Mouse (Mus musculus) CH12.LX (cell line): ENCODE data around the gene Rpl9-ps1. TPM values are rescaled to one million over a fixed set of nuclear protein-coding genes. Genes with fewer than 3 reads are reported as not detected.

Source experiments
- DNase-seq: peaks from one replicate; pipeline ENCODE4 v3.0.0-alpha.2; 2013; ENCODE audit errors: extremely low read depth
- H3K27ac ChIP-seq: 2 replicates; pipeline ENCODE4 v1.5.1; 2012; ENCODE audit warnings: low read depth, mild to moderate bottlenecking, control low read depth, moderate library complexity; ENCODE audit not compliant: insufficient read depth
- H3K27me3 ChIP-seq: replicated peaks from 2 replicates; pipeline ENCODE3; 2012; ENCODE audit warnings: inconsistent platforms
- H3K36me3 ChIP-seq, 2 experiments: replicated peaks in 1 of 2; 2 replicates each; pipeline versions ENCODE3 to v1.6.1; 2012; ENCODE audit warnings: inconsistent platforms in 1 of 2, low read length in 1 of 2, mild to moderate bottlenecking in 1 of 2, mixed read lengths in 1 of 2, moderate library complexity in 1 of 2; ENCODE audit not compliant: control insufficient read depth in 1 of 2, insufficient read depth in 1 of 2
- H3K4me1 ChIP-seq, 2 experiments: 2 replicates each; pipeline ENCODE4 v1.6.1; 2012; ENCODE audit warnings: inconsistent platforms in 1 of 2, moderate library complexity in 1 of 2; ENCODE audit not compliant: insufficient read depth in 2 of 2, control insufficient read depth in 1 of 2
- H3K4me2 ChIP-seq: 2 replicates; pipeline ENCODE4 v1.6.1; 2012; ENCODE audit warnings: low read depth, mild to moderate bottlenecking, control low read depth; ENCODE audit not compliant: poor library complexity, insufficient read depth, severe bottlenecking
- H3K4me3 ChIP-seq, 3 experiments: fragments of 150-350 bp in 1 of 3; sonication (generic) in 1 of 3; replicated peaks in 1 of 3; 2 replicates each; pipeline versions ENCODE3 to v1.5.1; 2011 to 2012; ENCODE audit warnings: low read depth in 2 of 3, low read length in 2 of 3, mild to moderate bottlenecking in 2 of 3, moderate library complexity in 2 of 3, control low read depth in 1 of 3, improper control_type of control experiment in 1 of 3, inconsistent platforms in 1 of 3, mixed read lengths in 1 of 3; ENCODE audit not compliant: poor library complexity in 1 of 3
- H3K79me2 ChIP-seq: replicated peaks from 2 replicates; pipeline ENCODE4 v1.6.1; 2012; ENCODE audit warnings: mild to moderate bottlenecking, moderate library complexity; ENCODE audit not compliant: control insufficient read depth, poor library complexity, insufficient read depth, severe bottlenecking; ENCODE audit errors: extremely low read depth
- H3K9ac ChIP-seq: 2 replicates; pipeline ENCODE4 v1.6.1; 2012; ENCODE audit warnings: low read depth, mild to moderate bottlenecking, control low read depth, moderate library complexity; ENCODE audit not compliant: insufficient read depth
- H3K9me3 ChIP-seq: replicated peaks from 2 replicates; pipeline ENCODE3; 2012; ENCODE audit warnings: low read length, inconsistent platforms, mixed read lengths
- BHLHE40 ChIP-seq: IDR thresholded peaks from 2 replicates; pipeline ENCODE4 v1.6.1; 2011; ENCODE audit warnings: mild to moderate bottlenecking, low read depth, low read length, improper control_type of control experiment
- CHD2 ChIP-seq: IDR thresholded peaks from 2 replicates; pipeline ENCODE4 v1.6.1; 2011; ENCODE audit warnings: low read length, improper control_type of control experiment
- E2F4 ChIP-seq: IDR thresholded peaks from 2 replicates; pipeline ENCODE4 v1.6.1; 2011; ENCODE audit warnings: low read depth, low read length, improper control_type of control experiment; ENCODE audit not compliant: insufficient replicate concordance
- ELF1 ChIP-seq: IDR thresholded peaks from 2 replicates; pipeline ENCODE4 v1.6.1; 2014; ENCODE audit warnings: low read depth, mild to moderate bottlenecking, inconsistent platforms, low read length, improper control_type of control experiment
- EP300 ChIP-seq: IDR thresholded peaks from 2 replicates; pipeline ENCODE4 v1.6.1; 2011; ENCODE audit warnings: low read length, improper control_type of control experiment
- GABPA ChIP-seq: IDR thresholded peaks from 2 replicates; pipeline ENCODE4 v1.6.1; 2012; ENCODE audit warnings: low read depth, low read length, improper control_type of control experiment, inconsistent platforms; ENCODE audit not compliant: insufficient replicate concordance
- HCFC1 ChIP-seq: IDR thresholded peaks from 2 replicates; pipeline ENCODE4 v1.6.1; 2012; ENCODE audit warnings: low read depth, mild to moderate bottlenecking, inconsistent platforms, low read length, improper control_type of control experiment
- JUN ChIP-seq: IDR thresholded peaks from 2 replicates; pipeline ENCODE4 v1.6.1; 2011; ENCODE audit warnings: low read depth, mild to moderate bottlenecking, low read length, improper control_type of control experiment, moderate library complexity; ENCODE audit not compliant: insufficient read depth
- MAFK ChIP-seq: IDR thresholded peaks from 2 replicates; pipeline ENCODE4 v1.6.1; 2011; ENCODE audit warnings: low read length, improper control_type of control experiment; ENCODE audit not compliant: insufficient replicate concordance
- MAX ChIP-seq: IDR thresholded peaks from 2 replicates; pipeline ENCODE4 v1.6.1; 2011; ENCODE audit warnings: low read length, improper control_type of control experiment
- MEF2A ChIP-seq: IDR thresholded peaks from 2 replicates; pipeline ENCODE4 v1.6.1; 2014; ENCODE audit warnings: low read depth, mild to moderate bottlenecking, inconsistent platforms, low read length, improper control_type of control experiment, borderline replicate concordance
- MXI1 ChIP-seq: IDR thresholded peaks from 2 replicates; pipeline ENCODE4 v1.6.1; 2011; ENCODE audit warnings: mild to moderate bottlenecking, low read depth, low read length, improper control_type of control experiment
- NELFE ChIP-seq: IDR thresholded peaks from 2 replicates; pipeline ENCODE4 v1.6.1; 2011; ENCODE audit warnings: low read depth, low read length, improper control_type of control experiment
- NRF1 ChIP-seq: IDR thresholded peaks from 2 replicates; pipeline ENCODE4 v1.6.1; 2014; ENCODE audit warnings: low read depth, mild to moderate bottlenecking, inconsistent platforms, low read length, improper control_type of control experiment, moderate library complexity
- PAX5 ChIP-seq: IDR thresholded peaks from 2 replicates; pipeline ENCODE4 v1.6.1; 2012; ENCODE audit warnings: low read length, inconsistent platforms, mixed read lengths
- RAD21 ChIP-seq: IDR thresholded peaks from 2 replicates; pipeline ENCODE4 v1.6.1; 2011; ENCODE audit warnings: low read depth, mild to moderate bottlenecking, low read length, improper control_type of control experiment, moderate library complexity
- RCOR1 ChIP-seq: conservative IDR thresholded peaks from 2 replicates; pipeline ENCODE4 v1.6.1; 2012; ENCODE audit warnings: low read depth, mild to moderate bottlenecking, inconsistent platforms, low read length, improper control_type of control experiment
- SIN3A ChIP-seq: IDR thresholded peaks from 2 replicates; pipeline ENCODE4 v1.6.1; 2012; ENCODE audit warnings: low read length, improper control_type of control experiment, inconsistent platforms
- TBP ChIP-seq: conservative IDR thresholded peaks from 2 replicates; pipeline ENCODE4 v1.6.1; 2011; ENCODE audit warnings: low read depth, low read length, improper control_type of control experiment
- UBTF ChIP-seq: IDR thresholded peaks from 2 replicates; pipeline ENCODE4 v1.6.1; 2012; ENCODE audit warnings: low read depth, mild to moderate bottlenecking, inconsistent platforms, low read length, improper control_type of control experiment, moderate library complexity
- USF2 ChIP-seq: conservative IDR thresholded peaks from 2 replicates; pipeline ENCODE4 v1.6.1; 2011; ENCODE audit warnings: low read depth, low read length, improper control_type of control experiment
- ZKSCAN1 ChIP-seq: IDR thresholded peaks from 2 replicates; pipeline ENCODE4 v1.6.1; 2012; ENCODE audit warnings: low read depth, inconsistent platforms, low read length, improper control_type of control experiment, borderline replicate concordance
- dilution Hi-C: fragments of 300-500 bp; cut with MboI; formaldehyde crosslinking; loops from 2 replicates; pipeline ENCODE4 v1.14.3; 2020; ENCODE audit warnings: low sequenced_read_pairs; ENCODE audit not compliant: extremely low pct_unique_long_range_greater_than_20kb, extremely low pct_ligation_motif_present
- in situ Hi-C: fragments of 300-500 bp; cut with MboI; formaldehyde crosslinking; loops from 3 replicates; pipeline ENCODE4 v1.14.3; 2019; ENCODE audit warnings: low sequenced_read_pairs, low pct_ligation_motif_present, low pct_unique_long_range_greater_than_20kb, mixed read lengths
- polyA plus RNA-seq: library from polyadenylated mRNA; unstranded; fragments of >175 nt; gene quantifications from 2 replicates; pipeline ENCODE4 v1.2.1, GENCODE M21; 2012; ENCODE audit warnings: low read depth; ENCODE audit not compliant: insufficient read length
- total RNA-seq, 2 experiments: library from RNA; depleted of rRNA; stranded (reverse); fragments of 300-350 nt in 1 of 2; fragments of >200 nt in 1 of 2; gene quantifications; 2 replicates each; pipeline ENCODE4 v1.2.3; 2012 to 2014

Gene Rpl9-ps1
- total and polyA plus RNA-seq, 3 experiments, result not detected

DNA sequence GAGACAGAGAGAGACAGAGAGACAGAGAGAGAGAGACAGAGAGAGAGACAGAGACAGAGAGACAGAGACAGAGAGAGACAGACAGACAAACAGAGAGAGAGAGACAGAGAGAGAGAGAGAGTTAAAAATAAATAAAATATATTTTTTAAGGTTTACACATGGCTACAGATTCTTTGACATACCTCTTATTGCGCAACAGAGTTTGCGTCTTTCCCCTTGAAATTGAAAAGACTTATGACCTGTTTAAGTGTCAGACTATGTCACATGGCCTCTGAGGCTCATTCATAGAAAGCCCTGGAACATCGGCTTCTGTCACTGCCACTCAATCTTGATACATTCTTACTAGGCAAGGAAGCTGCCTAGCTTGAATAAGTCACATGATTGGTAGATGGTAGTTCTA, 42.0 kb downstream of the Rpl9-ps1 start:
- no peak overlapping the region for H3K4me2 ChIP-seq
- H3K79me2 ChIP-seq, result no peaks in the 10 kb centered on the region
- dilution Hi-C loops, result no loop called here
- no peak for TF ChIP-seq RCOR1
- no peak for TF ChIP-seq ZKSCAN1
- no peak for TF ChIP-seq UBTF
- TF ChIP-seq RAD21, result no peak
- TF ChIP-seq MAX, result no peak
- no peak for TF ChIP-seq CHD2
- TF ChIP-seq BHLHE40, result no peak
- TF ChIP-seq NELFE, result no peak
- TF ChIP-seq TBP, result no peak
- TF ChIP-seq HCFC1, result no peak
- TF ChIP-seq USF2, result no peak
- no peak for TF ChIP-seq E2F4
- no peak for TF ChIP-seq ELF1
- TF ChIP-seq SIN3A, result no peak
- TF ChIP-seq PAX5, result no peak
- TF ChIP-seq MAFK, result no peak
- TF ChIP-seq EP300, result no peak
- no peak for TF ChIP-seq MEF2A
- TF ChIP-seq, all 38 proteins: peak for 0
- H3K4me1 ChIP-seq, result no peaks in the 10 kb centered on the region
- H3K36me3 ChIP-seq, result no peaks in the 10 kb centered on the region
- H3K9ac ChIP-seq, result no peak overlapping the region
- H3K4me3 ChIP-seq, result no peak overlapping the region
- H3K9me3 ChIP-seq, result no peaks in the 10 kb centered on the region
- in situ Hi-C loops, result no loop called here
- H3K27me3 ChIP-seq, result peaks cover 1% of the 10 kb centered on the region
- no peak overlapping the region for H3K27ac ChIP-seq
- no peak for DNase-seq

DNA sequence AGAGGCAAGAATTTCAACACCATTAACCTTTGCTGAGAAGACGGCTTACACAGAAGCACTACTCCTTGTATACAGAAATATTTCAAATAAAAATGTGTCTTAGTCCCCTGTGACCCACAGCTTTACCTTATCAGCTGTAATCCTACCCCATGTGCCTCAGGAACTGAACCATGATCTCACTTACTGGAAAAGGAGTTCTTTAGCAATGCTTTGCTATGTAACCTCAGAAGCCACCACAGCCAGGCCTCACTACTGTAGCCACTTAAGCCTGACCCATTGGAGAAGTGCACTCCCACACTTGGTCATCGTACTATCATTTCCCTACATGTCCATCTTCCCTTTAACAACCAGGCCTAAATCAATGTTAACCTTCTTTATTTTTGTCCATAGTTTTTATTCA, 44.8 kb downstream of the Rpl9-ps1 start:
- Histone ChIP-seq H3K4me1 (peaks cover 4 to 19% of the 10 kb centered on the region in 2 experiments), H3K27me3 (no peaks in the 10 kb centered on the region), H3K9me3 (no peaks in the 10 kb centered on the region), H3K36me3 (no peaks in the 10 kb centered on the region), H3K4me2 (no peak overlapping the region), H3K9ac (no peak overlapping the region), H3K79me2 (no peaks in the 10 kb centered on the region), H3K27ac (no peak overlapping the region), H3K4me3 (no peak overlapping the region)
- in situ Hi-C loops (no loop called here), dilution Hi-C loops (no loop called here)
- no peak for TF ChIP-seq RCOR1
- no peak for TF ChIP-seq HCFC1
- no peak for TF ChIP-seq JUN
- no peak for TF ChIP-seq GABPA
- no peak for TF ChIP-seq NELFE
- no peak for TF ChIP-seq CHD2
- no peak for TF ChIP-seq MXI1
- TF ChIP-seq NRF1, result no peak
- DNase-seq, result no peak
